Mouse (Mus musculus) neural tube, embryonic 13.5 days (tissue): ENCODE measurements around the gene Hspa1l. TPM values are rescaled to one million over a fixed set of nuclear protein-coding genes. Genes with fewer than 3 reads are reported as not detected.
"Not testable (repeated sequence)": the region's sequence is repeated elsewhere in the genome, so short reads cannot be mapped to it uniquely, and the experiment has no call there.

Experiments
- ATAC-seq: fragments of 200-750 bp; cut with Nextera tagmentation; 2 replicates; pipeline ENCODE4 v1.8.0; 2017; ENCODE audit warnings: low read depth, mild to moderate bottlenecking, moderate TSS enrichment, moderate library complexity
- H3K27ac ChIP-seq: fragments of 300-500 bp; sonication (generic); replicated peaks from 2 replicates; pipeline ENCODE4 v1.5.1; 2015; ENCODE audit warnings: moderate library complexity, mild to moderate bottlenecking, inconsistent platforms
- H3K27me3 ChIP-seq: fragments of 300-500 bp; sonication (generic); 2 replicates; pipeline ENCODE4 v1.6.1; 2015; ENCODE audit warnings: mild to moderate bottlenecking, inconsistent platforms
- H3K36me3 ChIP-seq: fragments of 300-500 bp; sonication (generic); 2 replicates; pipeline ENCODE4 v1.6.1; 2015; ENCODE audit warnings: mild to moderate bottlenecking, inconsistent platforms
- H3K4me1 ChIP-seq: fragments of 300-500 bp; sonication (generic); replicated peaks from 2 replicates; pipeline ENCODE4 v1.6.1; 2015; ENCODE audit warnings: inconsistent platforms
- H3K4me2 ChIP-seq: fragments of 300-500 bp; sonication (generic); 2 replicates; pipeline ENCODE4 v1.6.1; 2015; ENCODE audit warnings: inconsistent platforms, mild to moderate bottlenecking, moderate library complexity
- H3K4me3 ChIP-seq: fragments of 300-500 bp; sonication (generic); 2 replicates; pipeline ENCODE4 v1.5.1; 2015; ENCODE audit warnings: mild to moderate bottlenecking, inconsistent platforms
- H3K9ac ChIP-seq: fragments of 300-500 bp; sonication (generic); 2 replicates; pipeline ENCODE4 v1.6.1; 2015; ENCODE audit warnings: moderate library complexity, mild to moderate bottlenecking, inconsistent platforms
- H3K9me3 ChIP-seq: fragments of 300-500 bp; sonication (generic); 2 replicates; pipeline ENCODE4 v1.6.1; 2016; ENCODE audit warnings: inconsistent platforms
- WGBS: fragments of 180-500 bp; shearing (Covaris S2); methylation state at CpG from one replicate; pipeline ENCODE4 v1.1.7; 2015; 5-methylcytosine and 5-hydroxymethylcytosine counted together
- polyA plus RNA-seq: library from polyadenylated mRNA; unstranded; fragments of >200 nt; fragmentation: Nextera tagmentation; extraction: Ambion mirVana; gene quantifications from 2 replicates; pipeline ENCODE4 v1.2.1, GENCODE M21; 2015

The Hspa1l gene
- polyA plus RNA-seq, 1 experiment from 2014 or later = 1.5 TPM

DNA sequence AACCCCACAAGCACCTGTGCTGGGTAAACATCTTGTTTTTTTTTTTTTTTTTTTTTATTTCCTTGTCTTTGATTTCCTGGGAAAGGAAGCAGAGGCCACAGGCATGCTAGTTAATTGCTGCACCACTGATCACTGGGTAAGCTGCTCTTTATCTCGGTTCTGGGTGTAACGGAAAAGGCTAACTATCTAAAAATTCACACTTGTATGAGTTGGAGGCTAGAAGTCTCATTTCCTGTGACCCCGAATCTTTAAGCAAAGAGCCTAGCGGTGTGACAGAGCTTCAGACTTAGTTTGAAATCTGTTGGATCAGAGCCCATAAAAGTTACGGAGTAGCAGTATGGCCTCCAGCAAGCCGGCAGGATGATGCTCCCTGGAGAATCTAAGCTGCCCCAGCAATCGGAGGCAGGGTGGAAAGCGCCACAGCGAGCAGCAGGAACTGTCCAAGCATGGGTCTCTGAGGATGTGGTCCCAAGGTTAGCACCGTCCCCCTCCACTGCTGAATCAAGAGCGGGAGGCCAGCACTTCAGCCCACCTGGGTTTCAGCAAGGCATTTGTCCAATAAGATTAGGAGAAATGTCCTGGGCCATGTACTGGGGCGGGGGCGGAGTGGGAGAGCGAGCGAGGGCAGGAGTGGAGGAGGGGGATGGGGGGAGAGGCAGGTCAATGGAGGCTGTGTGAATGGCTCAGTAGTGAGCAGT is 31.0 kb upstream of the Hspa1l start:
- H3K27ac ChIP-seq = 0 out of 2 replicates have a peak overlapping the region, but pooled peaks have one; percentile 23
- no peak for ATAC-seq
- H3K4me2 ChIP-seq = peak overlapping the region; percentile 51
- H3K9ac ChIP-seq = peak overlapping the region; percentile 63
- WGBS = 5% methylated on average over 15 of the region's 15 CpGs
- H3K9me3 ChIP-seq = no peaks in the 10 kb centered on the region
- peak overlapping the region; percentile 27 for H3K4me3 ChIP-seq
- H3K36me3 ChIP-seq = no peaks in the 10 kb centered on the region
- H3K27me3 ChIP-seq = no peaks in the 10 kb centered on the region
- peaks cover 7% of the 10 kb centered on the region for H3K4me1 ChIP-seq

DNA sequence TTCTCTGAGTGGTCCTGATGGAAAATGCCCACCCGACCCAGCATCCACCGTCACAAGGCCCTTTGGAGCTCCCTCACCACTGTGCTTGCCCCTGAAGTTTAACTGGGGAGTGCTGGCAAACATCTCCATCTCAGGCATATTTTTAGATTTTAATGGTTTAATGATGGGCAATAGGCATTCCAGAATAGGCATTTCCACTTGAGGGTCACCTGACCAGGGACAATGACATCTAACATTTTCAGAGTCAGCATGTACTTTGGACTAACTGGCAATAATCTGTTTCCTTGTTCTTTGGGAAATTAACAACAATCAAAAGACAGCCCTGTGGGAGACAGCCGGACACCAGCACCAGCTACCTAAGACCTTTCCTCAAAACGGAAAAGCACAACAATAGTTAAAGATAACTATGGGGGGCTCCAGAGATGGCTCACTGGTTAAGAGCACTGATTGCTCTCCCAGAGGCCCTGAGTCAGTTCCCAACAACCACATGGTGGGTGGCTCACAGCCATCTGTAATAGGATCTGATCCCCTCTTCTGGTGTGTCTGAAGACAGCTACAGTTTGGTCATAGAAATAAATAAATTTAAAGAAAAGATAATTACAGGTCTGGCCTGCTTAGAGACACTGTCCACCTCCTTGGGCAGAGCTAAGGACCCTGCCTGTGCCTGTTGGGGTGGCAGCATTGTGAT is 29.2 kb upstream of the Hspa1l start:
- Histone ChIP-seq H3K4me3 (no peak overlapping the region), H3K4me2 (no peak overlapping the region), H3K4me1 (peaks cover 7% of the 10 kb centered on the region), H3K36me3 (peaks cover 4% of the 10 kb centered on the region; the same call in 1 of the 2 replicates), H3K27me3 (no peaks in the 10 kb centered on the region), H3K9me3 (no peaks in the 10 kb centered on the region), H3K9ac (no peak overlapping the region), H3K27ac (no peak overlapping the region)
- no peak for ATAC-seq
- 77% methylated on average over 4 of the region's 4 CpGs for WGBS

DNA sequence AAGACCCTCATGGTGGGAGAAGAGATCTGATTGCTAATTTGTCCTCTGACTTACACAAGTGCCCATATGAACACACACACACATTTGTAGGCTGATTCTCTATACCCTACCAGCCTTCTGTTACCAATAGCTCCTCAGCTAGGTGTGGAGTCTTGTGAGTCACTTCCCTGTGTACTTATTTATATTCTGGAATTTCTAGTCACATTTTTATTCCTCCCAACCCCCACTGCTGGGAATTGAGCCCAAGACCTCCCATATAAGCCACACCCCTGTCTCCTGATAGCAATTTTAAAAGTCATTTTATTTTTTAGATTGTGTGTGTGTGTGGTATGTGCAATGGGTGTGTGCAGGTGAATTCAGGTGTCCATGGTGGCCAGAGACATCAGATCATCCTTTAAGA is 28.1 kb upstream of the Hspa1l start:
- no peak overlapping the region for H3K27ac ChIP-seq
- H3K4me2 ChIP-seq = no peak overlapping the region
- no peak for ATAC-seq
- no peaks in the 10 kb centered on the region for H3K9me3 ChIP-seq
- H3K36me3 ChIP-seq = peaks cover 13% of the 10 kb centered on the region
- H3K9ac ChIP-seq = no peak overlapping the region
- H3K27me3 ChIP-seq = no peaks in the 10 kb centered on the region
- H3K4me3 ChIP-seq = no peak overlapping the region
- H3K4me1 ChIP-seq = peaks cover 7% of the 10 kb centered on the region

DNA sequence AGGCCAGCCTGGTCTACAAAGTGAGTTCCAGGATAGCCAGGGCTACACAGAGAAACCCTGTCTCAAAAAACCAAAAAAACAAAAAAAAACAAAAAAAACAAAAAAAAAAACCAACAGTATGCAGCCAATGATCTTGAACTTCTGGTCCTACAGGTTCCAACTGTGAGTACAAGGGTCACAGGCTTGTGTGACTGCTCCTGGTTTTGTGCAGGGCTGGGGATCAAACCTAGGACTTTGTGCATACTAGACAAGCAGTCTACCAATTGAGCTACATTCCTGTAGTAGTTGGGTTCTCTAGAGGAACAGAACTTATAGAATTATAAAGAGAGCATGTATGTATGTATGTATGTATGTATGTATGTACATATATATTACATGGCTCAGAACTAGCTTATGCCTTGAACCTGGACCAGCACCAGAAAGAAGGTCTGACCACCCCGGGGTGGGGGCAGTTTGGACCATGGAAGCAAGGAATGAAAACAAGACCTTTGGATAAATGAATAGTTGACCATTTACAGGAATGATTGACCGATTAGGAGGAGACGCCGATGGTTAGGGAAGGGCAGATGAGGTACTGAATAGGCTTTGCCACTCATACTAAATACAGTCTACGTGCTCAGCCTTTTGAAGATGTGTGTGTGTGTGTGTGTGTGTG is 25.9 kb upstream of the Hspa1l start:
- ATAC-seq = no peak
- WGBS = 89% methylated on average over 5 of the region's 5 CpGs
- Histone ChIP-seq H3K9ac (no peak overlapping the region), H3K36me3 (peaks cover 30% of the 10 kb centered on the region), H3K9me3 (no peaks in the 10 kb centered on the region), H3K4me3 (no peak overlapping the region), H3K27me3 (no peaks in the 10 kb centered on the region), H3K27ac (no peak overlapping the region), H3K4me1 (peaks cover 23% of the 10 kb centered on the region), H3K4me2 (no peak overlapping the region)

DNA sequence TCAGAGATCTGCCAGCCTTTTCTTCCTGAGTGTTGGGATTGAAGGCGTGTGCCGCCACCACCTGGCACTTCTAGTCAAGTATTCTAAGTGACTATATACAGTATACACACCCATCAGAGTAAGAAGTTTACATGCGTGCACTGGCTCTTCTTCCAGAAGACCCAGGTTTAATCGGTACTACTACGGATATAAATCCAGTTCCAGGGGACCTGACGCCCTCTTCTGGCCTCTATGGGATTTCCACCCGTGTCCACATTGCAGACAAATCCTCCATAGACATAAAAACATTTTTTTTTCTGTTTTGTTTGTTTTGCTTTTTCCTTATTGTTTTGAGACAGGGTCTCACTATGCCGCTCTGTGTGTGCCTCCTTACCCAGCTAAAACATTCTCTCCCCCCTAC is 24.9 kb upstream of the Hspa1l start:
- ATAC-seq = no peak
- no peak overlapping the region for H3K9ac ChIP-seq
- WGBS = 27% methylated on average over 8 of the region's 8 CpGs
- peaks cover 20% of the 10 kb centered on the region for H3K4me1 ChIP-seq
- H3K4me3 ChIP-seq = no peak overlapping the region
- H3K36me3 ChIP-seq = peaks cover 30% of the 10 kb centered on the region
- no peak overlapping the region for H3K27ac ChIP-seq
- H3K4me2 ChIP-seq = no peak overlapping the region
- no peaks in the 10 kb centered on the region for H3K9me3 ChIP-seq
- H3K27me3 ChIP-seq = no peaks in the 10 kb centered on the region

DNA sequence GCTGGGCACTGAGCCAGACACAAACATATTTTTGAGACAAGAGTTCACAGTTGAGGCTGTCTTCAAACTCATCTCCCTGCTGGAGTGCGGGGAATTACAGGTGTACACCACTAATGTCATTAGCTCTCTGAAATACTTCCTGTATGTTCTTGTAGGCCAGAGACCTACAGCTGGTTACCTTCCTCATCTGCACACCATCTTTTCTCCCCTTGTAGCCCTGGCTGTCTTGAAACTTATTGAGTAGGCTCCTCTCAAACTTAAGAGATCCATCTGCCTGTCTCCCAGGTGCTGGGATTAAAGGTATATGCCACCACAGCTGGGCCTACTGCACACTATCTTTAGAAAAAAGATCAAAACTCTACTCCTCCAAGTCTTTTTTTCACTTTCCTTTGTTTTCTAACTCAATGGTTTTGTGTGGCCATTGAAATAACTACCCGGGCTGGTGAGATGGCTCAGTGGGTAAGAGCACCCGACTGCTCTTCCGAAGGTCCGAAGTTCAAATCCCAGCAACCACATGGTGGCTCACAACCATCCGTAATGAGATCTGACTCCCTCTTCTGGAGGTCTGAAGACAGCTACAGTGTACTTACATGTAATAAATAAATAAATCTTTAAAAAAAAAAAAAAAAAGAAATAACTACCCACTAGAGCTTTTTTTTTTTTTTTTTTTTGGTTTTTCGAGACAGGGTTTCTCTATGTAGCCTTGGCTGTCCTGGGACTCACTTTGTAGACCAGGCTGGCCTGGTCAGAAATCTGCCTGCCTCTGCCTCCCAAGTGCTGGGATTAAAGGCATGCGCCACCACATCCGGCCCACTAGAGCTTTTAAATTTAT is 23.6 kb upstream of the Hspa1l start:
- H3K27me3 ChIP-seq, H3K9me3 ChIP-seq, H3K4me2 ChIP-seq, H3K4me3 ChIP-seq, H3K9ac ChIP-seq, H3K27ac ChIP-seq, ATAC-seq: not testable (repeated sequence)
- H3K36me3 ChIP-seq = peaks cover 30% of the 10 kb centered on the region
- WGBS = 62% methylated on average over 9 of the region's 9 CpGs
- peaks cover 20% of the 10 kb centered on the region for H3K4me1 ChIP-seq

DNA sequence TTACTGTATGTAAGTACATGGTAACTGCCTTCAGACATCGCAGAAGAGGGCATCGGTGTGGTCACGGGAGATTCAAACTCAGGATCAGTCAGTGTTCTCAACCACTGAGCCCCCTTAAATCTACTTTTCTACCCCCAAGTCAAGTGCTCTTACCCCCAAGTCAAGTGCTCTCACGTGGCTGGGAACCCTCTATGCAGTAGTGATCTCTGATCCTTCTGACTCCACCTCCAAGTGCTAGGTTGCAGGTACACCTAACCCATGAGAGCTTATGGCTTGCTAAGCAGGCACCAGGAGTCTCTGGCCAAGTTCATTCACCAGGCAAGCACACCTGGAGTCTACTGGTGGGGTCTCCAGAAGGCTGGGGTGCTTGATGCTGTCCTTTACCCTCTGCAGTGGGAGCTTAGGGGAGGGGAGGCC is 22.9 kb upstream of the Hspa1l start:
- 44% methylated on average over 4 of the region's 4 CpGs for WGBS
- H3K27me3 ChIP-seq = no peaks in the 10 kb centered on the region
- peak overlapping the region; percentile 98 for H3K4me2 ChIP-seq
- ATAC-seq = no peak
- no peak overlapping the region for H3K9ac ChIP-seq
- peaks cover 20% of the 10 kb centered on the region for H3K4me1 ChIP-seq
- H3K4me3 ChIP-seq = peak overlapping the region; percentile 98
- H3K9me3 ChIP-seq = no peaks in the 10 kb centered on the region
- H3K27ac ChIP-seq = no peak overlapping the region
- H3K36me3 ChIP-seq = peaks cover 30% of the 10 kb centered on the region

DNA sequence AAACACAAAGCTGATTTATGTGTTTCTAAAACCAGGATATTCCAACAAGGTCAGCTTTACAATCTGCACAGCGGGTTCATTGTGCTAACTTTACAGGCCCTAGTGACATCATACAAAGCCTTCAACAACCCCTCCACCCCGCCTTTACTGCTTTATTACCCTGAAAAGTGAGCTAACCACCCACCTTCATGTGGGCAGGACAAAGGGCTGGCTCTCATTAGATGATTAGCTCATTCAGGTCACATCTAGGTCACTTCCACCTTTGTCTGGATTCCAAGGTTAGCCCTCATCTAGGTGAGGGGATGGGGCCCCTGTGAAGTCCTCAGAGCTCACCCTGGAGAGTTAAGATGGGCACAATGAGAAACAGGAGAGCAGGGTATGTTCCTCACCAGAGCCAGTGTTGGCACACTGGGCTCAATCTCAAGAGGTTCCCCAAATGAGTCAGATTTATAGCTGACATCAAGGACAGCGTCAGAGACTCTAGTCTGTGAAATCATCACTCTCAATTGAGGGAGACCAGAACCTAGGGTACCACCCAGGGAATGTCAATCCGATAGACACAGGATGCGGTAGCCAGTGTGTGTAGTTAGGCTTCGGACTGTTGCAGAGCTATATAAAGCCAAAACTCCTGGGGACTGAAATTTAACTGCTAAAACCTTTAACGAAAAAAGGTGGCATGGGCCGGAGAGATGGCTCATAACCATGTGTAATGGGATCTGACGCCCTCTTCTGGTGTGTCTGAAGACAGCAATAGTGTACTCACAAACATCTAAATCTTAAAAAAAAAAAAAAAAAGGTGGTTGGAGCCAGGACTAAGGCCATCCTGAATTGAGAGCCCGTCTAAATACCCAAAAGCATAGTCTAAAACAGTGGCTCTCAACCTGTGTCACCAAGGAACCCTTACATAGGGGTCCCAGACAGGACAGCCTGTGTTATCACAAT is 21.7 kb upstream of the Hspa1l start:
- H3K4me3 ChIP-seq = peak overlapping the region; percentile 98
- no peak for ATAC-seq
- peaks cover 30% of the 10 kb centered on the region for H3K36me3 ChIP-seq
- peaks cover 20% of the 10 kb centered on the region for H3K4me1 ChIP-seq
- H3K27ac ChIP-seq = peak overlapping the region; percentile 92
- no peaks in the 10 kb centered on the region for H3K9me3 ChIP-seq
- peak overlapping the region; percentile 98 for H3K4me2 ChIP-seq
- peaks cover 11% of the 10 kb centered on the region for H3K27me3 ChIP-seq
- peak overlapping the region; percentile 100 for H3K9ac ChIP-seq
- WGBS = 10% methylated on average over 10 of the region's 10 CpGs

DNA sequence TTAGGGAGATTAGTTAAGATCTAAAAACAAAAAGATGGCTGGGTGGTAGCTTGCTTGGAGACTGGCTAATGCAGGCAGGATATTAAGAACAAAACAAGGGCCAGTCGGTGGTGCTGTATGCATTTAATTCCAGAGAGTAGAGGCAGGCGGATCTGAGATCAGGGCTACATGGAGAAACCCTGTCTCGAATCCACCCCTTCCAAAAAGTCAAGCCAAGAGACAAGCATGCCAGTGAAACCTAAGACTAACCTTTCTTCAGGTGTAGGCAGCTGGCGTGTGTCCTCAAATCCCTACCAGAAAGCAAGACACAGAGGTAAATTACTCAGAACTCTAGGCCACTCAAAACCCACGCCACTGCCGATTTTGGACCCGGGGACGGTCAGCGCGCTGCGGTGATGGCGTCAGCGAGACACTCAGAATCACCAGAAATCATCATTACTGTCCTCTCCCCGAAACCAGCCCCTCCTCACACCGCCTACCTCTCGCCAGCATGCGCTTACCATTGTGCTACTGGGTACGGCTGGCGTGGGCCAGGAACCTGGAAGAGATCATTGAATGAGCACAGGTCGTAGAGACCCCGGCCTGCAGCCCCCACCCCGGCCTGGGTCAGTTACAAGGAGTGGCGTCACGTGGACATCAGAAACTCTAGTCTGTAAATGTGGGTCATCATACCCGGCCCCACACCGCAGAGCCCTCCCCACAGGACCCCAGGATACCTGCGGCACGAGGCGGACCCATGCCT is 20.7 kb upstream of the Hspa1l start:
- H3K9me3 ChIP-seq = no peaks in the 10 kb centered on the region
- peak overlapping the region; percentile 100 for H3K9ac ChIP-seq
- ATAC-seq = peak; percentile 74
- H3K4me1 ChIP-seq = peaks cover 20% of the 10 kb centered on the region
- peak overlapping the region; percentile 98 for H3K4me2 ChIP-seq
- H3K36me3 ChIP-seq = peaks cover 30% of the 10 kb centered on the region
- peak overlapping the region; percentile 98 for H3K4me3 ChIP-seq
- peak overlapping the region; percentile 92 for H3K27ac ChIP-seq
- under 1% methylated on average over 29 of the region's 29 CpGs for WGBS
- peaks cover 19% of the 10 kb centered on the region for H3K27me3 ChIP-seq

DNA sequence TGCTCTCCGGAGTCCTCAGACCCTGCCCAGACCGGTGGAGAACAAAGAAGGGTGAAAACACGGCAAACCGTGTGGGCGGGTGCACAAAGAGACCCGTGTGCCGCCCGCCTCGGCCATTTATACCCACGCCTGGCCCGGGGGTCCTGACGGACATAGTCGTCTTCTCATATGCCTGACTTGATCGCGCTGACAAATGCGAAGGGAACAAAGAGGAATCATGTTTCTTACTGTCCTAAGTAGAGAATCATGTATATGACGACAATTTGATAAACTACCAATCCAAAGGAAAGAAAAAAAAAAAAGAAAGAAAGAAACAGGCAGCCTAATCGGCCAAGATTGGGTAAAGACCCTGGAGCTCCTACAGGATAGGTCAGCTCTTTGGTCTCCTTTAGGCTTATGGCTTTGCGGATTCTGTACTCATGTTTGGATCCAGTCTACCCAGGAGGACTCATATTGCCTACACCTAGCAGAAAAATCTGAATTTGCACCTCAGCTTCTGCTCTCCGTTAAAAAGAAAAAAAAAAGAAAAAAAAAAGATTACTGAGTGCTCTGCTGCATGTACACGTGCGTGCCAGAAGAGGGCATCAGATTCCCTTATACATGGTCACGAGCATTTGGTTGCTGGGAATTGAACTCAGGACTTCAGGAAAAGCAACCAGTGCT is 20.0 kb upstream of the Hspa1l start:
- Histone ChIP-seq H3K27ac (peak overlapping the region; percentile 92), H3K27me3 (peaks cover 21% of the 10 kb centered on the region), H3K9ac (peak overlapping the region; percentile 100), H3K36me3 (peaks cover 30% of the 10 kb centered on the region), H3K4me1 (peaks cover 20% of the 10 kb centered on the region), H3K9me3 (no peaks in the 10 kb centered on the region), H3K4me2 (peak overlapping the region; percentile 98), H3K4me3 (peak overlapping the region; percentile 98)
- WGBS = under 1% methylated on average over 23 of the region's 23 CpGs
- ATAC-seq = peak; percentile 78
